Mouse (Mus musculus) heart, postnatal 0 days (tissue): Measurements from ENCODE around the gene Pthlh.

Experiments
- CTCF ChIP-seq: IDR thresholded peaks from 2 replicates; pipeline ENCODE4 v1.5.1; 2016; ENCODE audit warnings: antibody characterized with exemption, control low read depth, low read depth
- EP300 ChIP-seq: IDR thresholded peaks from 2 replicates; pipeline ENCODE4 v1.6.1; 2016; ENCODE audit warnings: antibody characterized with exemption, low read depth

DNA sequence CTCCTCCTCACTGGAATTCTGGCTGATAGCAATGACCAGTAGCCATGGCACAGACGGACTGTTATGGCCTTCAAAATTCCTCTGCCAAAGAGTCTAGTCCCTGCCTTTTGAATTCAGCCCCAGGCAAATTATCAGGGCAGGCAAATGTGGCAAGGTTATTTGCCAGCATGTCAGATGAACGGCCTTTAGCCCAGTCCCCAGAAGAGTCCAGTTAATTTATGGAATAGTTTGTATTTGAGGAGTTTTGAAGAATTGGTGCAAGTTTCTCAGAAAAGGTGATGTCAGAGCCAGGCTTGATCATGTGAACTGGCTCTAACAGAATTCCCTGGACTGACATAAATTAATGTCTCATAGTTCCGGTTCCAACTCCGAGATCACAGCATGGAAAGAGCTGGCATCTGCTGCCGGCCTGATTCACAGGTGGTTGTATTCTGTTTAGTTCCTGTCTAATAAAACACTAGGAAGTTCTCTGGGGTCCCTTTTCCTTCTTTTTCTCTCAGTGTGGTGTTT is 56.1 kb downstream of the Pthlh start:
- TF ChIP-seq CTCF, result no peak
- no peak for TF ChIP-seq EP300
